Mouse (Mus musculus) MEL (cell line): Measurements from ENCODE around the gene Trim2. TPM values are rescaled to one million over a fixed set of nuclear protein-coding genes. Genes with fewer than 3 reads are reported as not detected.

Source experiments
- DNase-seq: peaks from one replicate; pipeline ENCODE4 v3.0.0; 2011; ENCODE audit warnings: low read depth, low spot score
- H3K27ac ChIP-seq: 2 replicates; pipeline ENCODE4 v1.5.1; 2012; ENCODE audit warnings: low read depth, mild to moderate bottlenecking, control low read depth, low read length, moderate library complexity; ENCODE audit not compliant: control insufficient read depth
- H3K27me3 ChIP-seq, 2 experiments: fragments of 150-350 bp in 1 of 2; sonication (generic) in 1 of 2; 2 replicates each; pipeline ENCODE4 v1.6.1; 2012; ENCODE audit warnings: low read length in 2 of 2, mild to moderate bottlenecking in 2 of 2, improper control_type of control experiment in 1 of 2, moderate library complexity in 1 of 2; ENCODE audit not compliant: insufficient read depth in 2 of 2, control insufficient read depth in 1 of 2
- H3K36me3 ChIP-seq, 2 experiments: 2 replicates each; pipeline ENCODE4 v1.6.1; 2012 to 2014; ENCODE audit warnings: low read length in 2 of 2, improper control_type of control experiment in 1 of 2, inconsistent platforms in 1 of 2, mild to moderate bottlenecking in 1 of 2; ENCODE audit not compliant: insufficient read depth in 2 of 2, control insufficient read depth in 1 of 2
- H3K4me1 ChIP-seq, 2 experiments: fragments of 150-350 bp in 1 of 2; sonication (generic) in 1 of 2; 2 replicates each; pipeline ENCODE4 v1.6.1; 2012; ENCODE audit warnings: low read length in 2 of 2, improper control_type of control experiment in 1 of 2, mild to moderate bottlenecking in 1 of 2; ENCODE audit not compliant: insufficient read depth in 2 of 2, control insufficient read depth in 1 of 2
- H3K4me3 ChIP-seq, 2 experiments: fragments of 150-350 bp in 1 of 2; sonication (generic) in 1 of 2; 2 replicates each; pipeline ENCODE4 v1.5.1; 2012; ENCODE audit warnings: low read depth in 2 of 2, low read length in 2 of 2, mild to moderate bottlenecking in 2 of 2, moderate library complexity in 2 of 2, control low read depth in 1 of 2, improper control_type of control experiment in 1 of 2; ENCODE audit not compliant: control insufficient read depth in 1 of 2, insufficient read depth in 1 of 2
- H3K79me2 ChIP-seq: 2 replicates; pipeline ENCODE4 v1.6.1; 2012; ENCODE audit warnings: mild to moderate bottlenecking, low read length, moderate library complexity; ENCODE audit not compliant: control insufficient read depth, poor library complexity, insufficient read depth
- H3K9ac ChIP-seq: 2 replicates; pipeline ENCODE4 v1.6.1; 2012; ENCODE audit warnings: low read depth, mild to moderate bottlenecking, control low read depth, low read length, moderate library complexity; ENCODE audit not compliant: control insufficient read depth, poor library complexity, severe bottlenecking
- H3K9me3 ChIP-seq: fragments of 150-350 bp; sonication (generic); replicated peaks from 2 replicates; pipeline ENCODE4 v1.6.1; 2012; ENCODE audit warnings: mild to moderate bottlenecking, low read length, improper control_type of control experiment, moderate library complexity; ENCODE audit not compliant: insufficient read depth
- CHD1 ChIP-seq: IDR thresholded peaks from 2 replicates; pipeline ENCODE4 v1.6.1; 2012; ENCODE audit warnings: low read depth, mild to moderate bottlenecking, inconsistent platforms, low read length, improper control_type of control experiment
- CHD2 ChIP-seq: IDR thresholded peaks from 2 replicates; pipeline ENCODE4 v1.6.1; 2011; ENCODE audit warnings: low read length, improper control_type of control experiment
- EP300 ChIP-seq, 2 experiments: IDR thresholded peaks; 2 replicates each; pipeline ENCODE4 v1.6.1; 2011; ENCODE audit warnings: improper control_type of control experiment in 2 of 2, low read length in 2 of 2, low read depth in 1 of 2, mild to moderate bottlenecking in 1 of 2
- ETS1 ChIP-seq: IDR thresholded peaks from 2 replicates; pipeline ENCODE4 v1.6.1; 2012; ENCODE audit warnings: low read depth, mild to moderate bottlenecking, inconsistent platforms, low read length, improper control_type of control experiment, moderate library complexity
- GABPA ChIP-seq: IDR thresholded peaks from 2 replicates; pipeline ENCODE4 v1.6.1; 2012; ENCODE audit warnings: low read depth, mild to moderate bottlenecking, inconsistent platforms, low read length, improper control_type of control experiment, moderate library complexity
- HCFC1 ChIP-seq: IDR thresholded peaks from 2 replicates; pipeline ENCODE4 v1.6.1; 2012; ENCODE audit warnings: low read depth, mild to moderate bottlenecking, inconsistent platforms, low read length, improper control_type of control experiment, moderate library complexity
- MAFK ChIP-seq: IDR thresholded peaks from 2 replicates; pipeline ENCODE4 v1.6.1; 2011; ENCODE audit warnings: low read depth, mild to moderate bottlenecking, low read length, improper control_type of control experiment, borderline replicate concordance
- MAX ChIP-seq: IDR thresholded peaks from 2 replicates; pipeline ENCODE4 v1.6.1; 2011; ENCODE audit warnings: low read length, improper control_type of control experiment
- MAZ ChIP-seq: IDR thresholded peaks from 2 replicates; pipeline ENCODE4 v1.6.1; 2012; ENCODE audit warnings: low read depth, mild to moderate bottlenecking, inconsistent platforms, low read length, improper control_type of control experiment
- MXI1 ChIP-seq: IDR thresholded peaks from 2 replicates; pipeline ENCODE4 v1.6.1; 2011; ENCODE audit warnings: mild to moderate bottlenecking, low read depth, low read length, improper control_type of control experiment
- MYB ChIP-seq: IDR thresholded peaks from 2 replicates; pipeline ENCODE4 v1.6.1; 2011; ENCODE audit warnings: mild to moderate bottlenecking, low read depth, low read length, improper control_type of control experiment
- POLR2A ChIP-seq, 2 experiments: IDR thresholded peaks; 2 replicates each; pipeline ENCODE4 v1.6.1; 2011 to 2012; ENCODE audit warnings: low read length in 2 of 2, mild to moderate bottlenecking in 2 of 2, control low read depth in 1 of 2, improper control_type of control experiment in 1 of 2, low read depth in 1 of 2, moderate library complexity in 1 of 2; ENCODE audit not compliant: control insufficient read depth in 1 of 2, insufficient read depth in 1 of 2, poor library complexity in 1 of 2
- POLR2AphosphoS2 ChIP-seq: IDR thresholded peaks from 2 replicates; pipeline ENCODE4 v1.6.1; 2011; ENCODE audit warnings: low read length, improper control_type of control experiment
- RAD21 ChIP-seq: IDR thresholded peaks from 2 replicates; pipeline ENCODE4 v1.6.1; 2011; ENCODE audit warnings: mild to moderate bottlenecking, low read depth, low read length, improper control_type of control experiment
- TAL1 ChIP-seq: IDR thresholded peaks from 2 replicates; pipeline ENCODE4 v1.6.1; 2012; ENCODE audit warnings: mild to moderate bottlenecking, inconsistent platforms, low read length, moderate library complexity, mixed read lengths
- TCF12 ChIP-seq: IDR thresholded peaks from 2 replicates; pipeline ENCODE4 v1.6.1; 2014; ENCODE audit warnings: low read depth, mild to moderate bottlenecking, inconsistent platforms, low read length, improper control_type of control experiment, moderate library complexity
- USF1 ChIP-seq: IDR thresholded peaks from 2 replicates; pipeline ENCODE4 v1.6.1; 2014; ENCODE audit warnings: low read depth, mild to moderate bottlenecking, inconsistent platforms, low read length, improper control_type of control experiment, moderate library complexity
- USF2 ChIP-seq, 2 experiments: IDR thresholded peaks; 2 replicates each; pipeline ENCODE4 v1.6.1; 2011 to 2012; ENCODE audit warnings: improper control_type of control experiment in 2 of 2, low read length in 2 of 2, borderline replicate concordance in 1 of 2, inconsistent platforms in 1 of 2, low read depth in 1 of 2, mild to moderate bottlenecking in 1 of 2; ENCODE audit not compliant: insufficient read depth in 1 of 2
- ZC3H11A ChIP-seq: IDR thresholded peaks from 2 replicates; pipeline ENCODE4 v1.6.1; 2012; ENCODE audit warnings: low read depth, mild to moderate bottlenecking, inconsistent platforms, low read length, improper control_type of control experiment
- ZKSCAN1 ChIP-seq: IDR thresholded peaks from 2 replicates; pipeline ENCODE4 v1.6.1; 2012; ENCODE audit warnings: low read depth, mild to moderate bottlenecking, inconsistent platforms, low read length, improper control_type of control experiment, moderate library complexity
- ZMIZ1 ChIP-seq: IDR thresholded peaks from 2 replicates; pipeline ENCODE4 v1.6.1; 2012; ENCODE audit warnings: low read depth, mild to moderate bottlenecking, inconsistent platforms, low read length, improper control_type of control experiment, moderate library complexity
- polyA plus RNA-seq, 2 experiments: library from polyadenylated mRNA; stranded (reverse) in 1 of 2; unstranded in 1 of 2; fragments of >175 nt in 1 of 2; fragments of >200 nt in 1 of 2; gene quantifications; 2 replicates each; pipeline versions ENCODE4 v1.2.1 to v1.2.4; 2012; ENCODE audit warnings: low replicate concordance in 2 of 2, low read depth in 1 of 2; ENCODE audit not compliant: insufficient read length in 2 of 2, insufficient read depth in 1 of 2, missing spikeins in 1 of 2
- total RNA-seq: library from RNA; depleted of rRNA; stranded (reverse); fragments of 300-350 nt; gene quantifications from 2 replicates; pipeline ENCODE4 v1.2.3, GENCODE M21; 2012

Trim2 gene
- total and polyA plus RNA-seq, 3 experiments, result 1.7 to 4.4 TPM; not detected in 1

- Histone ChIP-seq H3K79me2 (no peaks in the 10 kb centered on the region), H3K9ac (no peak overlapping the region), H3K36me3 (no peaks in the 10 kb centered on the region), H3K4me1 (no peaks in the 10 kb centered on the region; a peak in 1 of 4 replicates), H3K4me3 (no peak overlapping the region), H3K27me3 (no peaks in the 10 kb centered on the region), H3K27ac (no peak overlapping the region), H3K9me3 (no peaks in the 10 kb centered on the region)
- TF ChIP-seq USF1 (no peak), MXI1 (no peak), CHD2 (no peak), CHD1 (no peak), EP300 (IDR thresholded peaks at IDR 0.05; ENCODE audit: low read depth in 1 of 2, low read length in 2 of 2) (no peak), USF2 (IDR thresholded peaks at IDR 0.05; ENCODE audit: borderline replicate concordance in 1 of 2, insufficient read depth in 1 of 2, low read depth in 1 of 2, low read length in 2 of 2) (no peak), RAD21 (no peak), TCF12 (no peak), ZMIZ1 (no peak), ETS1 (no peak), GABPA (no peak), TAL1 (no peak), MAFK (no peak), MAX (no peak)
- DNase-seq, result no peak
Observed at GRCm38 (mm10) chr3:84181717-84182116, 125.0 kb downstream of the Trim2 start.

- no peaks in the 10 kb centered on the region; a peak in 1 of 4 replicates for H3K4me1 ChIP-seq
- no peak for DNase-seq
- H3K9me3 ChIP-seq, result no peaks in the 10 kb centered on the region
- no peaks in the 10 kb centered on the region for H3K79me2 ChIP-seq
- H3K4me3 ChIP-seq, result no peak overlapping the region
- H3K9ac ChIP-seq, result no peak overlapping the region
- H3K36me3 ChIP-seq, result no peaks in the 10 kb centered on the region
- H3K27me3 ChIP-seq, result no peaks in the 10 kb centered on the region
- TF ChIP-seq GABPA (no peak), POLR2A (IDR thresholded peaks at IDR 0.05; ENCODE audit: control insufficient read depth in 1 of 2, insufficient read depth in 1 of 2, low read depth in 1 of 2, low read length in 2 of 2, poor library complexity in 1 of 2) (no peak), MYB (no peak), HCFC1 (no peak), POLR2AphosphoS2 (no peak), TCF12 (no peak), ZMIZ1 (no peak), ZC3H11A (no peak), ZKSCAN1 (no peak), CHD2 (no peak), MAZ (no peak)
- H3K27ac ChIP-seq, result no peak overlapping the region
Observed at GRCm38 (mm10) chr3:84181102-84181501, 125.6 kb downstream of the Trim2 start.
